Mouse (Mus musculus): ENCODE data around the gene Prr22.

Gene Prr22

GRCm38 (mm10) chr17:56761991-56762410 is 8.0 kb upstream of the Prr22 start:
- peak; percentile 94 for DNase-seq

- DNase-seq = peak; percentile 70
Measured at GRCm38 (mm10) chr17:56762769-56763731, 7.0 kb upstream of the Prr22 start.

- no peak for DNase-seq
Measured at GRCm38 (mm10) chr17:56763741-56764250, 6.3 kb upstream of the Prr22 start.

GRCm38 (mm10) chr17:56764474-56765354 is 5.3 kb upstream of the Prr22 start, which contains the start of gene Dus3l:
Gene Dus3l, plus strand, starts transcription at chr17:56764757.
- DNase-seq = peak; percentile 91

GRCm38 (mm10) chr17:56765431-56765830 is 4.6 kb upstream of the Prr22 start:
- no peak for DNase-seq

GRCm38 (mm10) chr17:56766631-56767405 is 3.2 kb upstream of the Prr22 start:
- DNase-seq = no peak

- no peak for DNase-seq
Measured at GRCm38 (mm10) chr17:56767531-56768135, 2.4 kb upstream of the Prr22 start.

GRCm38 (mm10) chr17:56768941-56769340 is 1.1 kb upstream of the Prr22 start:
- no peak for DNase-seq

- no peak for DNase-seq
Measured at GRCm38 (mm10) chr17:56777568-56777967, 7.5 kb downstream of the Prr22 start.

GRCm38 (mm10) chr17:56778779-56779362 is 8.8 kb downstream of the Prr22 start:
- DNase-seq = peak; percentile 47

- DNase-seq = peak; percentile 43
Measured at GRCm38 (mm10) chr17:56780291-56780978, 10.4 kb downstream of the Prr22 start.

- DNase-seq = no peak
Measured at GRCm38 (mm10) chr17:56788886-56789285, 18.8 kb downstream of the Prr22 start.

- no peak for DNase-seq
Measured at GRCm38 (mm10) chr17:56789286-56789685, 19.2 kb downstream of the Prr22 start.

- DNase-seq = no peak
Measured at GRCm38 (mm10) chr17:56792588-56792987, 22.5 kb downstream of the Prr22 start.

- DNase-seq = no peak
Measured at GRCm38 (mm10) chr17:56793614-56794319, 23.7 kb downstream of the Prr22 start.

- no peak for DNase-seq
Measured at GRCm38 (mm10) chr17:56799276-56799675, 29.2 kb downstream of the Prr22 start.

- DNase-seq = no peak
Measured at GRCm38 (mm10) chr17:56802065-56802464, 32.0 kb downstream of the Prr22 start.

GRCm38 (mm10) chr17:56804952-56805351 is 34.9 kb downstream of the Prr22 start:
- no peak for DNase-seq

GRCm38 (mm10) chr17:56805784-56806183 is 35.7 kb downstream of the Prr22 start:
- no peak for DNase-seq

- peak; percentile 77 for DNase-seq
Measured at GRCm38 (mm10) chr17:56808518-56808917, 38.5 kb downstream of the Prr22 start.

Measured in kidney, postnatal 14 days (tissue).